Mouse (Mus musculus) embryonic facial prominence, embryonic 12.5 days (tissue): ENCODE results near the gene Zc2hc1b. TPM values are rescaled to one million over a fixed set of nuclear protein-coding genes. Genes with fewer than 3 reads are reported as not detected.

ENCODE experiments used
- ATAC-seq: fragments of 200-750 bp; cut with Nextera tagmentation; 2 replicates; pipeline ENCODE4 v1.8.0; 2017; ENCODE audit not compliant: insufficient number of reproducible peaks, insufficient read depth, low FRiP score, low TSS enrichment
- H3K27ac ChIP-seq: fragments of 300-500 bp; sonication (generic); 2 replicates; pipeline ENCODE4 v1.5.1; 2016; ENCODE audit warnings: mild to moderate bottlenecking
- H3K27me3 ChIP-seq: fragments of 300-500 bp; sonication (generic); 2 replicates; pipeline ENCODE4 v1.6.1; 2016; ENCODE audit warnings: mild to moderate bottlenecking, moderate library complexity
- H3K36me3 ChIP-seq: fragments of 300-500 bp; sonication (generic); 2 replicates; pipeline ENCODE4 v1.6.1; 2016; ENCODE audit warnings: mild to moderate bottlenecking
- H3K4me1 ChIP-seq: fragments of 300-500 bp; sonication (generic); 2 replicates; pipeline ENCODE4 v1.6.1; 2016
- H3K4me2 ChIP-seq: fragments of 300-500 bp; sonication (generic); replicated peaks from 2 replicates; pipeline ENCODE4 v1.6.1; 2016; ENCODE audit warnings: mild to moderate bottlenecking, moderate library complexity
- H3K4me3 ChIP-seq: fragments of 300-500 bp; sonication (generic); 2 replicates; pipeline ENCODE4 v1.5.1; 2016; ENCODE audit warnings: mild to moderate bottlenecking
- H3K9ac ChIP-seq: fragments of 300-500 bp; sonication (generic); 2 replicates; pipeline ENCODE4 v1.6.1; 2016; ENCODE audit warnings: mild to moderate bottlenecking, moderate library complexity
- H3K9me3 ChIP-seq: fragments of 300-500 bp; sonication (generic); 2 replicates; pipeline ENCODE4 v1.6.1; 2016; ENCODE audit warnings: mild to moderate bottlenecking, moderate library complexity
- WGBS: fragments of 180-500 bp; shearing (Covaris S2); methylation state at CpG from one replicate; pipeline ENCODE4 v1.1.7; 2016; 5-methylcytosine and 5-hydroxymethylcytosine counted together
- polyA plus RNA-seq: library from polyadenylated mRNA; unstranded; fragments of >200 nt; fragmentation: Nextera tagmentation; extraction: Ambion mirVana; gene quantifications from 2 replicates; pipeline ENCODE4 v1.2.1, GENCODE M21; 2016

The Zc2hc1b gene
- not detected in 2 replicates for polyA plus RNA-seq

DNA sequence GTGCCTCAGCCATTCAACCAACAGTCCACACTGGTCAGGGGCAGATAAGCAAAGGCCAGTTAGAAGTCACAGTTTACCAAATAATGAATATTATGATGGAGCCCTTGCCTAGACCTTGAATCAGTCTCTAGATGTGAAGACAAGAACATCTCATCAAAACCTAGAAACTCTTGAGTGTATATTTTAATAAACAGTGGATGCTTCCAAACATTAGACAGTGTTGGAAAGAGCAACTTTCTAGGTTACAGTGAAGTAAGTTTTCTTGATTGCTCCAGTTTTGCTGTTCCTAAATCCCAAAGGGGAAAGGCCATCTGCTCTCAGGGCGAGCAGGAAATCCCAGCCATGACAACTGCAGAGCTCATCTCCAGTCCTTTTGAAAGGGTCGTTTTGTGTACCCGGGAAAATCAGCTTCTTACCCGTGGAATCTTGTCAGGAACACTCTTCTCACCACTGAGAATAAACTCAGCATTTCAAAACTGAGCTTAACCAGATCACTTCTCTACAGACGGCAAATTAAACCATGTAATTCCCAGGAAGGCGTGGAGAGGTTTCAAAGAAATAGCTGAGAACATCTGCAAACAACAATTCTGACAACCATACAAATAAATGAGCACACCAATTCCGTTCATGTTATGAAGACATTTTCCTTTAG, at the start of gene Zc2hc1b:
Gene Zc2hc1b (minus strand): TSS at position 51 of the 652 bp plus-strand sequence.
- H3K4me1 ChIP-seq, result no peaks in the 10 kb centered on the region
- H3K9me3 ChIP-seq, result no peaks in the 10 kb centered on the region
- H3K27ac ChIP-seq, result no peak within 1 kb of the TSS
- no peak for ATAC-seq
- no peak within 1 kb of the TSS for H3K4me2 ChIP-seq
- no peak within 1 kb of the TSS for H3K4me3 ChIP-seq
- 65% methylated on average over 7 of the region's 7 CpGs for WGBS
- no peaks in the 10 kb centered on the region for H3K27me3 ChIP-seq
- H3K9ac ChIP-seq, result no peak within 1 kb of the TSS
- peaks cover 62% of the 10 kb centered on the region for H3K36me3 ChIP-seq

DNA sequence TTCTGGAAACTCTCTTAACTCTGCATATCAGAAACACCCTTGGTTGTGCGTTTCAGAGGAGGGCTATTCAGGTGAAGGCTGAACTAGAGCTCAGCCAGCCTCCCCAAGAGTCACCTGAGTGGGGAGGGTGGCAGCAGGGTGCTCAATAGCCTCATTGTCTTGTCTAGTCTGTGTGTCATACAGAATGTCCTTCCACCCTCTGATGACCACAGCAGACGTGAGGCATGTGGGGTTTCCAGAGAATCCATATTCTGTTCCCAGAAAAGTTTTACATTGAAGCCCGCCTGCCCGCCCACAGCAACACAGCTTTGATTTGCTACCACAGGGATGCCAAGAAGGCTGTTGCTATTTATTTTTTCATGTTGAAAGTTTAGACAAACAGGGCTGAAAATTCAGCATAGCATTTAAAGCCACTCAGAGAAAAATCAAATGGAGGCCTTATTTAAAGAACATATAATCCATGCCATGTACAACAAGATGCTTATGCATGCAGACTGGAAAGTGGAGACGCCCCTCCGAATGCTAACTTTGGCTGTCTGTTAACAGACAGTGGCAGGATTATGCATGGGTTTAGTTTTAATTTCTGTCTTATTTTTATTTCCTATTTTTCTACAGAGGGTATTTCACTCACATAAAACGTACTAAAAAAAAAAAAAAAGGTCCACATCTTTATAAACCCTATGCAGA, 47.7 kb upstream of the Zc2hc1b start:
- no peak for ATAC-seq
- no peak overlapping the region for H3K27ac ChIP-seq
- no peaks in the 10 kb centered on the region for H3K9me3 ChIP-seq
- peaks cover 11% of the 10 kb centered on the region; the same call in 1 of the 2 replicates for H3K36me3 ChIP-seq
- H3K4me1 ChIP-seq, result no peaks in the 10 kb centered on the region
- no peak overlapping the region for H3K4me3 ChIP-seq
- WGBS, result 82% methylated on average over 7 of the region's 7 CpGs
- no peak overlapping the region for H3K9ac ChIP-seq
- no peaks in the 10 kb centered on the region for H3K27me3 ChIP-seq
- no peak overlapping the region for H3K4me2 ChIP-seq

DNA sequence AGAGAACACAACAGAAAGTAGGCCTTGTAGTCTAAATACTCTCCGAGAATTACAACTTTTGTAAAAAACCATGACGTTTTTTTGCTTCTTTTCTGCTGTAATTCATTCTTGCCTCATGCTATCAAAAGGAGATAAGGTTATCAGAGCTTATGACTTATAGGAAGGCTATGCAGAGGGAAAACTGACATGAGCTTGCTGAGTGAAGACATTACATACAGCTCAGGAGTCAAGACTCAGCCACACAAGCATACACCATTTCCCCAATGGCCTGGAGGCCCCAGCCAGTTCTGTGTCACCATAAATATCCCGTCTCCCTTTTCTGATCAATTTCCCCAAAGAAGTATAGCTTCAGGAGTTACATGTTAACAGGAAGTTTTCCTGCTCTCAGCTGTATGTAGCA, 44.3 kb upstream of the Zc2hc1b start:
- Histone ChIP-seq H3K9ac (no peak overlapping the region), H3K9me3 (no peaks in the 10 kb centered on the region), H3K4me3 (no peak overlapping the region), H3K27ac (no peak overlapping the region), H3K27me3 (no peaks in the 10 kb centered on the region), H3K36me3 (peaks cover 11% of the 10 kb centered on the region; the same call in 1 of the 2 replicates), H3K4me2 (no peak overlapping the region), H3K4me1 (no peaks in the 10 kb centered on the region)
- ATAC-seq, result no peak
- WGBS, result 85% methylated on average over 3 of the region's 3 CpGs

DNA sequence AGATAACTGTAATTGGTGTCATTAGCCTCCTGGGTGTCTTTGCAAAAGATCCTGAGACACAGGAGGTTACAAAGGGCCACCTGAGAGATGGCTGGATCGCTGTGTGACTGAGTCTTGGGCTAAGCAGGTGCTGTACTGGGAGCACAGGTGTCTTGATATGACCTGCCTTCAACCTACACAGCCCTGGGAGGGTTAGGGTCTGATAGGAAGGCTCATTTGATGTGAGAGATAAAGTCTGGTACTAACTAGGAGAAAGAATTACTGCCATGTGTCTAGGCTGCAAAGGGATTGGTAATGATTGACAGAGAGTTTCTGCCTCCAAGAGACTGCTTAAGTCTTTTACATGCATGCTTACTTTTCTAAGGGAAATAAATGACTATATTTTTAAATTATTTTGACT, 42.2 kb upstream of the Zc2hc1b start:
- H3K9ac ChIP-seq, result no peak overlapping the region
- no peak overlapping the region for H3K27ac ChIP-seq
- H3K4me2 ChIP-seq, result no peak overlapping the region
- WGBS, result 67% methylated on average over 1 of the region's 1 CpGs
- H3K27me3 ChIP-seq, result no peaks in the 10 kb centered on the region
- H3K4me3 ChIP-seq, result no peak overlapping the region
- peaks cover 7% of the 10 kb centered on the region; the same call in 1 of the 2 replicates for H3K36me3 ChIP-seq
- no peaks in the 10 kb centered on the region for H3K9me3 ChIP-seq
- no peaks in the 10 kb centered on the region for H3K4me1 ChIP-seq
- ATAC-seq, result no peak

DNA sequence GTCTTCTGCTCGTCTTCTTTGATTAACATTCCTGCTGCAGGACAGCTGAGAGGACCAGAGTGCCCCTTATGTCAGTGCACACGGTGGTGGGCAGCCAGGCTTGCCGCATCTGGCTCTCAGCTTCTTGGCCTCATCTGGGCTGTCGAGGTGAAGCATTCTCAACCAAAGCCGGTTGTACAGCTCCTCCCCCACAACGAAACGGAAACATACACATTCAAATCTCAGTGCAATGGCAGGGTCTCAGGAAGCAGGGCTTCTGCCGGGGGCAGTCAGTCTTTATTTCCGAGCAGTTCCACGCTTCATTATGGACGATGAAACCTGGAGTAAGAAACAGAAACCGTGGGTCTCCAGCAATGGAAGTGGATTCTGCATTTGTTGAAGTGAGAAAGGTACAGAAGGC, 36.1 kb upstream of the Zc2hc1b start:
- no peak overlapping the region for H3K4me2 ChIP-seq
- H3K36me3 ChIP-seq, result no peaks in the 10 kb centered on the region
- no peak overlapping the region for H3K4me3 ChIP-seq
- ATAC-seq, result no peak
- 80% methylated on average over 12 of the region's 12 CpGs for WGBS
- no peaks in the 10 kb centered on the region for H3K27me3 ChIP-seq
- H3K9ac ChIP-seq, result no peak overlapping the region
- H3K27ac ChIP-seq, result peak overlapping the region; percentile 41; the same call in 1 of the 2 replicates
- no peaks in the 10 kb centered on the region for H3K9me3 ChIP-seq
- H3K4me1 ChIP-seq, result no peaks in the 10 kb centered on the region

DNA sequence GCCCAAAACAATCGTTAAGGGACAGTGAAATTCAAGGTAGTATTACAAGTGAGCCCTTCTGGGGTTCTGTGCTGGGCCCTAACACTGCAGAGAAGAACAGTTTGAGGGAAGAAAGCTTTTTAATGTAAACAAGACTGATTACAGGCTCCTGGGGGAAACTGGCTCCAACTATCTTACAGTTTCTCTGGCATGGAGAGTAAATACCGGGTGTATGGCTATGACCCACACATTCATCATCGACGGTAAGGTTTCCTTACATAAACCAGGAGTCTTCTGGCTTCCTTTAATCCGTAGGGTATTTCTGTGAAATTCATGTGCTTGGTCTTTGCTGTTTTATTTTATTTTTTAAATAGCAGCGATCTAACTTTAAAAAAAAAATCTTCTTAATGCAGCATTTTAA, 35.0 kb upstream of the Zc2hc1b start:
- Histone ChIP-seq H3K9ac (no peak overlapping the region), H3K36me3 (no peaks in the 10 kb centered on the region), H3K27me3 (no peaks in the 10 kb centered on the region), H3K4me3 (no peak overlapping the region), H3K4me1 (no peaks in the 10 kb centered on the region), H3K27ac (no peak overlapping the region), H3K4me2 (no peak overlapping the region), H3K9me3 (no peaks in the 10 kb centered on the region)
- no peak for ATAC-seq
- 71% methylated on average over 6 of the region's 6 CpGs for WGBS

DNA sequence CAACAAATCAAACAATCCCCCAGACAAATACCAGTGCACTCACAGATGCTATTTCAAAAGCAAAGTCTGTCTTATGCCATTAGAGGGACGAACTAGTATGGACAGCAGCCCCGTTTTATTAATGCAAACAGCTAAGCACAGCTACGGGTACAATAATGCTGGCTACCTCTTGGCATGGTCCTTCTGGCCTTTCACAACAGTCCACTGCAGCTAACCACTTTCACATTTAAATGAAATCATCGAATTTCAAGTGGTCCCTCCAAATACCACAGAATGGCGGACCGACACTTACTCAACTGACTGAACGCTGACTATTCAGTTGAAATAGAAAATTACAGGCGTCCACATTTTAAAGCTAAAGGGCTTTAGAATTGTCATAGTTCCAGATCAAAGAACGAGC, 34.5 kb upstream of the Zc2hc1b start:
- no peaks in the 10 kb centered on the region for H3K36me3 ChIP-seq
- no peak overlapping the region for H3K4me3 ChIP-seq
- H3K9me3 ChIP-seq, result no peaks in the 10 kb centered on the region
- no peaks in the 10 kb centered on the region for H3K27me3 ChIP-seq
- H3K27ac ChIP-seq, result 0 out of 2 replicates have a peak overlapping the region, but pooled peaks have one; percentile 36
- H3K9ac ChIP-seq, result no peak overlapping the region
- H3K4me1 ChIP-seq, result no peaks in the 10 kb centered on the region
- H3K4me2 ChIP-seq, result no peak overlapping the region
- 70% methylated on average over 9 of the region's 9 CpGs for WGBS
- no peak for ATAC-seq

DNA sequence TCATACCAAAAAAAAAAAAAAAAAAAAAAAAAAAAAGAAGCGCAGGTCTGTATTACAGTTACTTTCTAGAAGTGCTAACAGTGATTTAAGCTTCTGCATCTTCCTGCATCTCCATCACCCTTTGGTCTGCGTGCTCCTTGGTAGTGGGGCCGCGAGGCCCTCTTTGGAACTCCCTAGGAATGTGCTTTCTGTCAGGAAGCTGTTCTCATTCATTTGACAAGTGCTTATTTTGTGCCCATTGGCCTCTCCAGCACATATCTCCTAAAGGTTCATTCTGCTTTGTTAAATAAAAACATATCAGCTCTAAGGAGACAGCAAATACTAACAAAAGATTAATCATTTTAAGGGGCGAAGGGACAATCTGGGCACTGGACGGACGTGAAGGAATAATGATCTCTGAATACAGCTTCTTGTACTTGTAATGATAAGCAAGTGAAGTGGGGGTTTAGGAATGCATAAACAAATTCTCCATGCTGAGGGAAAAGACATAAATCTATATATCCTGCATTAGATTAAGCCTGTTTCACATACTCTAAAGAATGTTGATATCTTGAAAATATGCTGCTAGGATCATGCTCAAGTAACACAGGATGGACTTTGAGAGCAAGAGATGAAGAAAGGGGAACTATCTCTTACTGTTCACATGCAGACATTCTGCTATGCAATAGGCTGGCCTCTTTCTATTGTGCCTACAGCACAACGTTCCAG, 32.3 kb upstream of the Zc2hc1b start:
- Histone ChIP-seq H3K27me3 (no peaks in the 10 kb centered on the region), H3K4me2 (no peak overlapping the region), H3K9ac (no peak overlapping the region), H3K4me1 (no peaks in the 10 kb centered on the region), H3K27ac (no peak overlapping the region), H3K4me3 (no peak overlapping the region), H3K36me3 (no peaks in the 10 kb centered on the region), H3K9me3 (no peaks in the 10 kb centered on the region)
- WGBS, result 70% methylated on average over 8 of the region's 8 CpGs
- no peak for ATAC-seq

DNA sequence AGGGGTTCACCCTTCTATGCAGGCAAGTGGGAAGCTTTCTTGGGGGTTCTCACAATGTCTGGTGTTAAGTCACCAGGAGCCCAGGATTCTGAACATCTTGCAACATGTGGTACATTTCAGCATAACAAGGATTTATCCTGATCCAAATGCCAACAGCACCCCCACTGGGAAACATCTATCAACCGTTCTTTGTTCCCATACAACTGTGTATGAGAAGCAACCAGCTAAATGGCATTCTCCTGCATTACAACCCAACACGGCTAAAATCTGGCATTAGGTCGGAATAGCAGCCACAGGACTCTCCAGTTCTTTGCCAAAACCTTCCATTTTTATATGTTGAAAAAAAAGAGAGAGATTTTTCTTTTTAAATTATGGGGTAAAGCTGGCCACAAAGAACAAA, 31.7 kb upstream of the Zc2hc1b start:
- Histone ChIP-seq H3K27me3 (no peaks in the 10 kb centered on the region), H3K4me2 (no peak overlapping the region), H3K4me3 (no peak overlapping the region), H3K9me3 (no peaks in the 10 kb centered on the region), H3K9ac (no peak overlapping the region), H3K36me3 (no peaks in the 10 kb centered on the region), H3K27ac (no peak overlapping the region), H3K4me1 (no peaks in the 10 kb centered on the region)
- ATAC-seq, result no peak
- 75% methylated on average over 3 of the region's 3 CpGs for WGBS

DNA sequence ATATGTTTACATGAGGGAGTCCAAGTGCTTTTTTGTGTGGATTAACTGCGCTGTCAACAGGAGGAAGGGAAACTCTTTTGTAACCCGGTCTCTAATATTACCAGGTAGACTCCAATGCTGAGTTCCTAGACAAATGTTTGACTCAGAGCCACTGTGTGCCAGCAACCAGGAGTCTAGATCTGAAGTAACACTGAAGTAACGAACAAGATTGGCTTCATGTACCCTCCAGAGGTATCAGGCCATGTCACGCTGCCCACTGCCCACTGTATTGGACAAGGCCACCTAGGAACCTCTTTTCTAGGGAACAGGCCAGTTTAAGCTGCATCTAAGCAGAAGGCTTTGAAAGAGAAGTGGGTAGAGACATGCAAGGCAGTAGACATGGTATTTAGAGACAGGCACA, 31.2 kb upstream of the Zc2hc1b start:
- H3K9me3 ChIP-seq, result no peaks in the 10 kb centered on the region
- no peak overlapping the region for H3K9ac ChIP-seq
- no peak overlapping the region for H3K4me2 ChIP-seq
- ATAC-seq, result no peak
- no peaks in the 10 kb centered on the region for H3K4me1 ChIP-seq
- H3K27ac ChIP-seq, result no peak overlapping the region
- no peak overlapping the region for H3K4me3 ChIP-seq
- no peaks in the 10 kb centered on the region for H3K36me3 ChIP-seq
- WGBS, result 83% methylated on average over 4 of the region's 4 CpGs
- no peaks in the 10 kb centered on the region for H3K27me3 ChIP-seq

DNA sequence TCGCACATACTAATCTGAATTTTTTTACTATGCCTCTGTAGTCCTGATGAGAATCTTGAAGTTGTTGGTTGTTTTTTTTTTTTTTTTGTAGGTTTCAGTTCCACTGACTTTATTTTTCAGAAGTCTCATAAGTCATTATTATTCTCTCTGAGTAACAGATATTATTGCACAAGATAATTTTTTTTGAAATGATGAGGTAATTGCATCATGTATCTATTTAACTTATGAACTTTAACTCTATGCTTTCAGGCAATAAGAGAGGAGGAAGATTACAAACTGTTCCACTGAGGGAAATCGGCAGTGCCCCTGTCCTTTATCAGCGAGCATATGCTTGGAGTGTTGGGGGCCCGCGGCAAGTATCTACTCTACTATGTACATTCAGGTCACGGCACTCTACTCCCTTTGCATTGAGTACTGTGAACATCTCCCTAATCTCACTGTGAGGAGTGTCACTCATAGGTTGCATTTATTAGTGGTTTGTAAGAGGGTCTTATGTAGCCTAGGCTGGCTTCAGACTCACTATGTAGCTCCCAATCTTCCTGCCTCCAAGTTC, 24.0 kb upstream of the Zc2hc1b start:
- no peak for ATAC-seq
- WGBS, result 93% methylated on average over 6 of the region's 6 CpGs

More for the DNA sequence above, 24.0 kb upstream of the Zc2hc1b start:
- H3K27me3 ChIP-seq, result no peaks in the 10 kb centered on the region
- no peak overlapping the region for H3K4me2 ChIP-seq
- no peak overlapping the region for H3K4me3 ChIP-seq
- H3K4me1 ChIP-seq, result no peaks in the 10 kb centered on the region
- H3K9me3 ChIP-seq, result no peaks in the 10 kb centered on the region
- H3K27ac ChIP-seq, result no peak overlapping the region
- no peak overlapping the region for H3K9ac ChIP-seq
- no peaks in the 10 kb centered on the region for H3K36me3 ChIP-seq
